Comparison of ENCODE assay signal across 21 mouse cellular contexts in genomic region chr7:19607291-19607690, GRCm38 (mm10). TPM values are rescaled to one million over a fixed set of nuclear protein-coding genes. Genes with fewer than 3 reads are reported as not detected.
DNase-seq lines count a peak whose midpoint lies in the region; ATAC-seq and TF ChIP-seq lines count a peak whose summit lies in the region.
"Had no signal": no experiment of that assay in that cellular context is flagged by ENCODE, and none has a peak within 500 bp of the region (broad histone marks: within the 10 kb centered on the region; RNA-seq: fewer than 3 reads in every experiment).

No protein-coding gene starts in this region.

- H3K27ac ChIP-seq in forebrain, postnatal 0 days (ENCODE audit: low read depth, low read length): no peak overlapping the region
- H3K27ac ChIP-seq in forebrain, embryonic 15.5 days (replicated peaks): no peak overlapping the region
- no peak overlapping the region for H3K27ac ChIP-seq in liver, postnatal 0 days (ENCODE audit: low read depth)
- H3K27ac ChIP-seq: embryonic facial prominence, embryonic 10.5 days; forebrain, embryonic 13.5 days; heart, adult 2 months; heart, embryonic 15.5 days; hindbrain, embryonic 13.5 days; hindbrain, postnatal 0 days had no signal

- no peak overlapping the region for H3K4me2 ChIP-seq in forebrain, postnatal 0 days (ENCODE audit: low read depth)
- no peak overlapping the region for H3K4me2 ChIP-seq in forebrain, embryonic 15.5 days (replicated peaks)
- H3K4me2 ChIP-seq in liver, postnatal 0 days (ENCODE audit: low read depth, low read length): no peak overlapping the region
- H3K4me2 ChIP-seq: forebrain, embryonic 13.5 days; heart, embryonic 11.5 days; heart, embryonic 15.5 days; hindbrain, embryonic 13.5 days had no signal

- no peaks in the 10 kb centered on the region for H3K36me3 ChIP-seq in forebrain, postnatal 0 days (ENCODE audit: insufficient read depth)
- no peaks in the 10 kb centered on the region; the same call in 1 of the 2 replicates for H3K36me3 ChIP-seq in forebrain, embryonic 15.5 days
- H3K36me3 ChIP-seq in liver, postnatal 0 days (replicated peaks; ENCODE audit: insufficient read depth, low read length): peaks cover 3% of the 10 kb centered on the region; the same call in 1 of the 2 replicates
- H3K36me3 ChIP-seq: heart, embryonic 15.5 days had no signal

- DNase-seq in forebrain, postnatal 0 days: no peak
- no peak for DNase-seq in liver, postnatal 0 days
- DNase-seq in liver: no peak
- DNase-seq in ZHBTc4 (ENCODE audit: low read depth, low spot score): peak; percentile 58
- DNase-seq in gastrocnemius, postnatal 25 days: no peak
- DNase-seq: adrenal gland, postnatal 14 days; cerebellum, adult 11-12 months; cerebellum, postnatal 10 days; heart, adult 2 months; heart, postnatal 14 days had no signal

- H3K27me3 ChIP-seq in forebrain, postnatal 0 days (ENCODE audit: insufficient read depth, low read length): no peaks in the 10 kb centered on the region
- no peaks in the 10 kb centered on the region for H3K27me3 ChIP-seq in forebrain, embryonic 15.5 days
- H3K27me3 ChIP-seq in liver, postnatal 0 days (ENCODE audit: insufficient read depth, low read length): no peaks in the 10 kb centered on the region
- H3K27me3 ChIP-seq: CH12.LX; forebrain, embryonic 13.5 days; heart, embryonic 15.5 days; hindbrain, embryonic 13.5 days had no signal

- H3K4me1 ChIP-seq in forebrain, postnatal 0 days (ENCODE audit: insufficient read depth): peaks cover 15% of the 10 kb centered on the region
- peaks cover 15% of the 10 kb centered on the region for H3K4me1 ChIP-seq in forebrain, embryonic 15.5 days
- H3K4me1 ChIP-seq in liver, postnatal 0 days (ENCODE audit: insufficient read depth): peaks cover 12% of the 10 kb centered on the region

- H3K4me3 ChIP-seq in forebrain, postnatal 0 days (ENCODE audit: low read depth, low read length): no peak overlapping the region
- H3K4me3 ChIP-seq in forebrain, embryonic 15.5 days: no peak overlapping the region
- H3K4me3 ChIP-seq in liver, postnatal 0 days (ENCODE audit: low read depth, low read length): no peak overlapping the region
- H3K4me3 ChIP-seq: embryonic facial prominence, embryonic 10.5 days; forebrain, embryonic 13.5 days; heart, adult 2 months; heart, embryonic 15.5 days; hindbrain, embryonic 13.5 days had no signal

- ATAC-seq in forebrain, postnatal 0 days: no peak
- ATAC-seq in forebrain, embryonic 15.5 days (replicated peaks): no peak
- ATAC-seq in liver, postnatal 0 days: no peak
- ATAC-seq in CD4-positive, CD25-positive, alpha-beta regulatory T cell, adult 4 months: no peak
- ATAC-seq: activated CD4-positive, CD25-positive, alpha-beta regulatory T cell, adult 4 months; forebrain, embryonic 13.5 days; hindbrain, postnatal 0 days had no signal

- TF ChIP-seq CTCF in forebrain, postnatal 0 days (IDR thresholded peaks at IDR 0.05; ENCODE audit: low read depth): 0 out of 2 replicates have a peak, but pooled peaks have one; percentile 10
- 0 out of 2 replicates have a peak, but pooled peaks have one; percentile 11 for TF ChIP-seq CTCF in liver, postnatal 0 days (IDR thresholded peaks at IDR 0.05; ENCODE audit: low read depth)

- WGBS in forebrain, postnatal 0 days: 88% methylated on average over 5 of the region's 5 CpGs
- 83% methylated on average over 5 of the region's 5 CpGs for WGBS in forebrain, embryonic 15.5 days
- 79% methylated on average over 5 of the region's 5 CpGs for WGBS in liver, postnatal 0 days (ENCODE audit: insufficient replicate concordance)

- no peak for TF ChIP-seq EP300 in liver, postnatal 0 days (IDR thresholded peaks at IDR 0.05; ENCODE audit: low read depth)

- H3K9me3 ChIP-seq in forebrain, postnatal 0 days (ENCODE audit: low read length): no peaks in the 10 kb centered on the region
- no peaks in the 10 kb centered on the region for H3K9me3 ChIP-seq in forebrain, embryonic 15.5 days
- no peaks in the 10 kb centered on the region for H3K9me3 ChIP-seq in liver, postnatal 0 days (ENCODE audit: low read length)
- H3K9me3 ChIP-seq: embryonic facial prominence, embryonic 10.5 days; forebrain, embryonic 13.5 days; G1E; heart, embryonic 15.5 days; hindbrain, embryonic 13.5 days had no signal

- H3K9ac ChIP-seq in forebrain, postnatal 0 days: no peak overlapping the region
- H3K9ac ChIP-seq in forebrain, embryonic 15.5 days (replicated peaks): no peak overlapping the region
- no peak overlapping the region for H3K9ac ChIP-seq in liver, postnatal 0 days (replicated peaks)
- H3K9ac ChIP-seq: forebrain, embryonic 13.5 days; heart, embryonic 15.5 days; hindbrain, embryonic 13.5 days had no signal

RNA-seq across cellular contexts. Expression of gene Clasrp, which starts 3.0 kb away (rescaled TPM):
- 56.0 and 89.0 TPM in 2 replicates for total RNA-seq in forebrain, postnatal 0 days (2014; rRNA removed)
- 50.1 and 56.8 TPM in 2 replicates for polyA plus RNA-seq in forebrain, postnatal 0 days (2015; fragmentation: Nextera tagmentation; extraction: Ambion mirVana)
- 61.3 and 64.9 TPM in 2 replicates for polyA plus RNA-seq in forebrain, embryonic 15.5 days (2015; fragmentation: Nextera tagmentation; extraction: Ambion mirVana)
- 7.6 and 8.1 TPM in 2 replicates for polyA plus RNA-seq in liver, postnatal 0 days (2015; fragmentation: Nextera tagmentation; extraction: Ambion mirVana)
- polyA plus RNA-seq in CD4-positive, CD25-positive, alpha-beta regulatory T cell, adult 4 months (2017; shearing (Covaris generic)): 1 to 10 TPM; 9.0 to 9.4 TPM
- total RNA-seq in gastrocnemius, postnatal 25 days (2021): 10 to 100 TPM; 11.2 to 12.4 TPM

RNA-seq across cellular contexts. Expression of gene Relb, which starts 21.9 kb away (rescaled TPM):
- 6.5 and 6.9 TPM in 2 replicates for total RNA-seq in forebrain, postnatal 0 days (2014; rRNA removed)
- polyA plus RNA-seq in forebrain, postnatal 0 days (2015; fragmentation: Nextera tagmentation; extraction: Ambion mirVana): 4.5 and 5.4 TPM in 2 replicates
- 2.6 and 2.7 TPM in 2 replicates for polyA plus RNA-seq in forebrain, embryonic 15.5 days (2015; fragmentation: Nextera tagmentation; extraction: Ambion mirVana)
- polyA plus RNA-seq in liver, postnatal 0 days (2015; fragmentation: Nextera tagmentation; extraction: Ambion mirVana): 2.2 and 2.3 TPM in 2 replicates
- polyA plus RNA-seq in CD4-positive, CD25-positive, alpha-beta regulatory T cell, adult 4 months (2017; shearing (Covaris generic)): 10 to 100 TPM; 12.7 to 14.8 TPM
- total RNA-seq in gastrocnemius, postnatal 25 days (2021): 1 to 10 TPM; 4.4 to 5.8 TPM

RNA-seq across cellular contexts. Expression of gene Gemin7, which starts 29.9 kb away (rescaled TPM):
- 38.2 and 56.4 TPM in 2 replicates for total RNA-seq in forebrain, postnatal 0 days (2014; rRNA removed)
- polyA plus RNA-seq in forebrain, postnatal 0 days (2015; fragmentation: Nextera tagmentation; extraction: Ambion mirVana): 145 and 148 TPM in 2 replicates
- 124 and 127 TPM in 2 replicates for polyA plus RNA-seq in forebrain, embryonic 15.5 days (2015; fragmentation: Nextera tagmentation; extraction: Ambion mirVana)
- polyA plus RNA-seq in liver, postnatal 0 days (2015; fragmentation: Nextera tagmentation; extraction: Ambion mirVana): 61.7 and 66.9 TPM in 2 replicates
- polyA plus RNA-seq in CD4-positive, CD25-positive, alpha-beta regulatory T cell, adult 4 months (2017; shearing (Covaris generic)): 100 to 1,000 TPM in 1 of 2 experiments, 10 to 100 TPM in 1; 91.0 to 100 TPM
- 10 to 100 TPM; 58.1 to 58.5 TPM for total RNA-seq in gastrocnemius, postnatal 25 days (2021)

RNA-seq across cellular contexts. Expression of gene Zfp296, which starts 30.2 kb away (rescaled TPM):
- 0.31 and 1.2 TPM in 2 replicates for total RNA-seq in forebrain, postnatal 0 days (2014; rRNA removed)
- 0.09 and 0.16 TPM in 2 replicates for polyA plus RNA-seq in forebrain, postnatal 0 days (2015; fragmentation: Nextera tagmentation; extraction: Ambion mirVana)
- 0.19 and 0.57 TPM in 2 replicates for polyA plus RNA-seq in forebrain, embryonic 15.5 days (2015; fragmentation: Nextera tagmentation; extraction: Ambion mirVana)
- 0.89 and 1.2 TPM in 2 replicates for polyA plus RNA-seq in liver, postnatal 0 days (2015; fragmentation: Nextera tagmentation; extraction: Ambion mirVana)
- polyA plus RNA-seq in CD4-positive, CD25-positive, alpha-beta regulatory T cell, adult 4 months (2017; shearing (Covaris generic)): 1 to 10 TPM; 1.7 to 1.9 TPM
- total RNA-seq in gastrocnemius, postnatal 25 days (2021): under 1 TPM; 0.28 to 0.40 TPM
- total RNA-seq: hindbrain, postnatal 0 days had no signal
- polyA plus RNA-seq: hindbrain, postnatal 0 days had no signal

RNA-seq across cellular contexts. Expression of gene Ppp1r37, which starts 44.4 kb away (rescaled TPM):
- 86.4 and 87.8 TPM in 2 replicates for total RNA-seq in forebrain, postnatal 0 days (2014; rRNA removed)
- 23.4 and 27.2 TPM in 2 replicates for polyA plus RNA-seq in forebrain, postnatal 0 days (2015; fragmentation: Nextera tagmentation; extraction: Ambion mirVana)
- polyA plus RNA-seq in forebrain, embryonic 15.5 days (2015; fragmentation: Nextera tagmentation; extraction: Ambion mirVana): 37.8 and 40.5 TPM in 2 replicates
- 8.1 and 8.3 TPM in 2 replicates for polyA plus RNA-seq in liver, postnatal 0 days (2015; fragmentation: Nextera tagmentation; extraction: Ambion mirVana)
- polyA plus RNA-seq in CD4-positive, CD25-positive, alpha-beta regulatory T cell, adult 4 months (2017; shearing (Covaris generic)): 1 to 10 TPM; 1.9 to 2.8 TPM
- 10 to 100 TPM; 34.5 to 38.6 TPM for total RNA-seq in gastrocnemius, postnatal 25 days (2021)
